Mouse (Mus musculus) lung, adult 2 months (tissue): ENCODE measurements at regions not wholly inside any gene's neighbourhood (a gene's known extent, or its start where the extent isn't known, plus 50 kb on each side); places are given as distances from the start of the nearest gene placed in this dataset.
"Not testable (repeated sequence)": the region's sequence is repeated elsewhere in the genome, so short reads cannot be mapped to it uniquely, and the experiment has no call there.

Experiments used
- CTCF ChIP-seq: fragments of 200-500 bp; IDR thresholded peaks from 2 replicates; pipeline ENCODE4 v1.5.1; 2011; ENCODE audit warnings: mild to moderate bottlenecking, low read length, control low read depth; ENCODE audit not compliant: insufficient read depth
- POLR2A ChIP-seq: fragments of 200-500 bp; IDR thresholded peaks from 2 replicates; pipeline ENCODE4 v1.6.1; 2011; ENCODE audit warnings: low read depth, mild to moderate bottlenecking, control low read depth, low read length, borderline replicate concordance; ENCODE audit errors: extremely low read depth

- not testable (repeated sequence) for TF ChIP-seq CTCF, POLR2A
These were observed 100.8 kb upstream of the Plcb4 start for GRCm38 (mm10) chr2:135558026-135558425.
